Mouse (Mus musculus) macrophage (primary cell): ENCODE data around the gene Pde1a. TPM values are rescaled to one million over a fixed set of nuclear protein-coding genes. Genes with fewer than 3 reads are reported as not detected.

ENCODE experiments used
- polyA plus RNA-seq: library from polyadenylated mRNA; stranded (reverse); fragments of 250-400 nt; gene quantifications from 3 replicates; pipeline ENCODE4 v1.2.4, GENCODE M21; 2018; ENCODE audit warnings: inconsistent platforms

Pde1a gene
- polyA plus RNA-seq, 1 experiment from 2014 or later, result not detected

Other genes with a start within 250 kb of the Pde1a start
- not detected in 3 replicates for gene Prdx6b, start 163.0 kb upstream of the Pde1a start, polyA plus RNA-seq
- gene Dnajc10, start 186.0 kb upstream of the Pde1a start, polyA plus RNA-seq, result 29.4 to 43.2 TPM (median 36.8 TPM) in 3 replicates